Mouse (Mus musculus) myocyte (in vitro differentiated cells): Measurements from ENCODE around the gene Ptrhd1. TPM values are rescaled to one million over a fixed set of nuclear protein-coding genes. Genes with fewer than 3 reads are reported as not detected.

Experiments
- H3K27me3 ChIP-seq: one replicate; pipeline ENCODE4 v1.6.1; 2011; ENCODE audit not compliant: control insufficient read depth, insufficient read depth, insufficient read length
- H3K36me3 ChIP-seq: one replicate; pipeline ENCODE4 v1.6.1; 2011; ENCODE audit not compliant: control insufficient read depth, insufficient read depth
- H3K4me2 ChIP-seq: one replicate; pipeline ENCODE4 v1.6.1; 2011; ENCODE audit warnings: low read depth, control low read depth
- H3K4me3 ChIP-seq: one replicate; pipeline ENCODE4 v1.5.1; 2011; ENCODE audit warnings: mild to moderate bottlenecking, control low read depth, moderate library complexity
- H3K79me2 ChIP-seq: one replicate; pipeline ENCODE4 v1.6.1; 2011; ENCODE audit not compliant: control insufficient read depth, insufficient read depth
- H3ac ChIP-seq: one replicate; pipeline ENCODE4 v1.6.1; 2011; ENCODE audit not compliant: control insufficient read depth, insufficient read length
- CEBPB ChIP-seq: IDR thresholded peaks from 2 replicates; pipeline ENCODE4 v1.6.1; 2011; ENCODE audit warnings: mild to moderate bottlenecking, moderate library complexity; ENCODE audit not compliant: poor library complexity, insufficient read depth, severe bottlenecking
- E2F4 ChIP-seq: IDR thresholded peaks from one replicate; pipeline ENCODE4 v1.6.1; 2011; ENCODE audit warnings: mild to moderate bottlenecking, control low read depth, moderate library complexity; ENCODE audit not compliant: insufficient read depth
- MAX ChIP-seq: IDR thresholded peaks from one replicate; pipeline ENCODE4 v1.6.1; 2011; ENCODE audit warnings: low read depth, mild to moderate bottlenecking, control low read depth
- MYOD1 ChIP-seq, 3 experiments: IDR thresholded peaks; one replicate each; pipeline ENCODE4 v1.6.1; 2011; ENCODE audit warnings: control low read depth in 2 of 3, low read depth in 2 of 3, mild to moderate bottlenecking in 2 of 3, moderate library complexity in 1 of 3; ENCODE audit not compliant: insufficient read length in 2 of 3, control insufficient read depth in 1 of 3
- MYOG ChIP-seq, 3 experiments: IDR thresholded peaks; one replicate each; pipeline ENCODE4 v1.6.1; 2011; ENCODE audit warnings: control low read depth in 2 of 3, low read depth in 2 of 3, mild to moderate bottlenecking in 2 of 3; ENCODE audit not compliant: insufficient read length in 2 of 3, control insufficient read depth in 1 of 3, insufficient read depth in 1 of 3
- POLR2A ChIP-seq: IDR thresholded peaks from one replicate; pipeline ENCODE4 v1.6.1; 2011; ENCODE audit warnings: low read depth, mild to moderate bottlenecking, control low read depth, moderate library complexity; ENCODE audit not compliant: insufficient read length
- POLR2AphosphoS2 ChIP-seq: IDR thresholded peaks from one replicate; pipeline ENCODE4 v1.6.1; 2011; ENCODE audit warnings: low read depth, control low read depth; ENCODE audit not compliant: insufficient read length
- REST ChIP-seq: IDR thresholded peaks from one replicate; pipeline ENCODE4 v1.6.1; 2011; ENCODE audit warnings: mild to moderate bottlenecking, control low read depth, moderate library complexity; ENCODE audit not compliant: insufficient read depth, insufficient read length
- SRF ChIP-seq: IDR thresholded peaks from one replicate; pipeline ENCODE4 v1.6.1; 2011; ENCODE audit warnings: low read depth; ENCODE audit not compliant: control insufficient read depth, insufficient read length
- TCF12 ChIP-seq: IDR thresholded peaks from one replicate; pipeline ENCODE4 v1.6.1; 2011; ENCODE audit warnings: mild to moderate bottlenecking, control low read depth; ENCODE audit not compliant: poor library complexity, insufficient read depth, severe bottlenecking
- TCF3 ChIP-seq: IDR thresholded peaks from one replicate; pipeline ENCODE4 v1.6.1; 2011; ENCODE audit warnings: low read depth, control low read depth; ENCODE audit not compliant: insufficient read length
- USF1 ChIP-seq: IDR thresholded peaks from one replicate; pipeline ENCODE4 v1.6.1; 2011; ENCODE audit warnings: low read depth, mild to moderate bottlenecking, control low read depth, moderate library complexity
- polyA plus RNA-seq: library from polyadenylated mRNA; unstranded; fragments of >200 nt; fragmentation: generic; extraction: Trizol; gene quantifications from one replicate; pipeline ENCODE4 v1.2.1, GENCODE M21; 2012; ENCODE audit warnings: missing spikeins

Gene Ptrhd1
- polyA plus RNA-seq, 1 experiment, result 3.5 TPM

GRCm38 (mm10) chr12:4192514-4192913 is 41.3 kb upstream of the Ptrhd1 start:
- no peak for TF ChIP-seq MYOG (IDR thresholded peaks at IDR 0.05; ENCODE audit: control insufficient read depth in 1 of 3, insufficient read depth in 1 of 3, insufficient read length in 2 of 3, low read depth in 2 of 3)
- TF ChIP-seq REST, result no peak
- no peak for TF ChIP-seq E2F4
- no peak for TF ChIP-seq TCF3
- no peak for TF ChIP-seq MYOD1 (IDR thresholded peaks at IDR 0.05; ENCODE audit: control insufficient read depth in 1 of 3, insufficient read length in 2 of 3, low read depth in 2 of 3)
- no peak for TF ChIP-seq USF1
- no peak for TF ChIP-seq MAX
- no peak for TF ChIP-seq POLR2AphosphoS2
- TF ChIP-seq TCF12, result no peak
- TF ChIP-seq CEBPB, result no peak
- no peak for TF ChIP-seq SRF
- no peak for TF ChIP-seq POLR2A
- H3K4me3 ChIP-seq, result no peak overlapping the region
- no peaks in the 10 kb centered on the region for H3K36me3 ChIP-seq
- H3K27me3 ChIP-seq, result no peaks in the 10 kb centered on the region
- H3K4me2 ChIP-seq, result no peak overlapping the region
- H3K79me2 ChIP-seq, result no peaks in the 10 kb centered on the region
- no peak overlapping the region for H3ac ChIP-seq

GRCm38 (mm10) chr12:4193025-4193740 is 40.6 kb upstream of the Ptrhd1 start:
- Histone ChIP-seq H3K4me3 (no peak overlapping the region), H3K79me2 (no peaks in the 10 kb centered on the region), H3K27me3 (no peaks in the 10 kb centered on the region), H3ac (no peak overlapping the region), H3K36me3 (no peaks in the 10 kb centered on the region), H3K4me2 (no peak overlapping the region)
- TF ChIP-seq USF1 (no peak), SRF (no peak), MYOG (IDR thresholded peaks at IDR 0.05; ENCODE audit: control insufficient read depth in 1 of 3, insufficient read depth in 1 of 3, insufficient read length in 2 of 3, low read depth in 2 of 3) (no peak), POLR2AphosphoS2 (no peak), MYOD1 (IDR thresholded peaks at IDR 0.05; ENCODE audit: control insufficient read depth in 1 of 3, insufficient read length in 2 of 3, low read depth in 2 of 3) (no peak), MAX (no peak), REST (no peak), TCF12 (no peak), POLR2A (no peak), E2F4 (no peak)

- Histone ChIP-seq H3K4me2 (no peak overlapping the region), H3K4me3 (no peak overlapping the region), H3K27me3 (no peaks in the 10 kb centered on the region), H3ac (no peak overlapping the region), H3K79me2 (no peaks in the 10 kb centered on the region), H3K36me3 (no peaks in the 10 kb centered on the region)
- TF ChIP-seq REST, result no peak
- no peak for TF ChIP-seq SRF
- no peak for TF ChIP-seq MYOD1 (IDR thresholded peaks at IDR 0.05; ENCODE audit: control insufficient read depth in 1 of 3, insufficient read length in 2 of 3, low read depth in 2 of 3)
- TF ChIP-seq USF1, result no peak
- no peak for TF ChIP-seq E2F4
- TF ChIP-seq MAX, result no peak
- no peak for TF ChIP-seq CEBPB
- TF ChIP-seq MYOG (IDR thresholded peaks at IDR 0.05; ENCODE audit: control insufficient read depth in 1 of 3, insufficient read depth in 1 of 3, insufficient read length in 2 of 3, low read depth in 2 of 3), result no peak
- no peak for TF ChIP-seq TCF12
- TF ChIP-seq POLR2AphosphoS2, result no peak
- TF ChIP-seq TCF3, result no peak
- TF ChIP-seq POLR2A, result no peak
These were observed 39.2 kb upstream of the Ptrhd1 start for GRCm38 (mm10) chr12:4194643-4195042.

GRCm38 (mm10) chr12:4198702-4199101 is 35.1 kb upstream of the Ptrhd1 start:
- Histone ChIP-seq H3K27me3 (no peaks in the 10 kb centered on the region), H3ac (no peak overlapping the region), H3K4me2 (no peak overlapping the region), H3K79me2 (no peaks in the 10 kb centered on the region), H3K4me3 (no peak overlapping the region), H3K36me3 (no peaks in the 10 kb centered on the region)
- TF ChIP-seq POLR2A (no peak), CEBPB (no peak), TCF12 (no peak), MYOG (IDR thresholded peaks at IDR 0.05; ENCODE audit: control insufficient read depth in 1 of 3, insufficient read depth in 1 of 3, insufficient read length in 2 of 3, low read depth in 2 of 3) (no peak), MYOD1 (IDR thresholded peaks at IDR 0.05; ENCODE audit: control insufficient read depth in 1 of 3, insufficient read length in 2 of 3, low read depth in 2 of 3) (no peak), POLR2AphosphoS2 (no peak), E2F4 (no peak)
